Mouse (Mus musculus) erythroid progenitor cell, adult 5-6 weeks (primary cell): Measurements from ENCODE around the gene Tfap4. TPM values are rescaled to one million over a fixed set of nuclear protein-coding genes. Genes with fewer than 3 reads are reported as not detected.

Experiments used
- total RNA-seq, 2 experiments: library from RNA; stranded (forward) in 1 of 2; stranded (reverse) in 1 of 2; fragments of 150-400 nt in 1 of 2; fragments of 186-747, 209-891 nt in 1 of 2; gene quantifications; 2 replicates each; pipeline versions ENCODE4 v1.2.3 to v1.2.4; 2015 to 2017; ENCODE audit warnings: low replicate concordance in 2 of 2

Gene Tfap4
- total RNA-seq, 2 experiments from 2014 or later, result 2.7 to 4.6 TPM

Other genes starting within 250 kb of the Tfap4 start
- gene Adcy9, start 139.4 kb downstream of the Tfap4 start, total RNA-seq (2015; ENCODE audit: low replicate concordance), result 1.8 TPM in 1 of 2 replicates, not detected in the other
- 1.4 and 3.3 TPM in 2 replicates for gene Adcy9, start 139.4 kb downstream of the Tfap4 start, total RNA-seq (2017; ENCODE audit: low replicate concordance)
- gene Srl, start 18.0 kb downstream of the Tfap4 start, total RNA-seq (2015; ENCODE audit: low replicate concordance), result 2.9 TPM in 1 of 2 replicates, not detected in the other
- 1.4 TPM in 1 of 2 replicates, not detected in the other for gene Srl, start 18.0 kb downstream of the Tfap4 start, total RNA-seq (2017; ENCODE audit: low replicate concordance)
- not detected in 2 replicates for gene Glis2, start 34.9 kb upstream of the Tfap4 start, total RNA-seq (2015; ENCODE audit: low replicate concordance)
- not detected in 2 replicates for gene Glis2, start 34.9 kb upstream of the Tfap4 start, total RNA-seq (2017; ENCODE audit: low replicate concordance)
- gene Pam16, start 65.1 kb upstream of the Tfap4 start, total RNA-seq (2015; ENCODE audit: low replicate concordance), result 9.4 and 16.8 TPM in 2 replicates
- gene Pam16, start 65.1 kb upstream of the Tfap4 start, total RNA-seq (2017; ENCODE audit: low replicate concordance), result 3.9 and 9.6 TPM in 2 replicates
- not detected in 2 replicates for gene Vasn, start 80.1 kb upstream of the Tfap4 start, total RNA-seq (2015; ENCODE audit: low replicate concordance)
- not detected in 2 replicates for gene Vasn, start 80.1 kb upstream of the Tfap4 start, total RNA-seq (2017; ENCODE audit: low replicate concordance)
- gene Dnaja3, start 80.1 kb upstream of the Tfap4 start, total RNA-seq (2015; ENCODE audit: low replicate concordance), result 10.1 and 12.6 TPM in 2 replicates
- 10.9 and 14.3 TPM in 2 replicates for gene Dnaja3, start 80.1 kb upstream of the Tfap4 start, total RNA-seq (2017; ENCODE audit: low replicate concordance)
- 19.8 and 36.5 TPM in 2 replicates for gene Coro7, start 119.9 kb upstream of the Tfap4 start, total RNA-seq (2015; ENCODE audit: low replicate concordance)
- gene Coro7, start 119.9 kb upstream of the Tfap4 start, total RNA-seq (2017; ENCODE audit: low replicate concordance), result 7.3 and 14.8 TPM in 2 replicates
- 22.2 and 37.8 TPM in 2 replicates for gene Nmral1, start 159.5 kb upstream of the Tfap4 start, total RNA-seq (2015; ENCODE audit: low replicate concordance)
- 24.3 and 41.7 TPM in 2 replicates for gene Nmral1, start 159.5 kb upstream of the Tfap4 start, total RNA-seq (2017; ENCODE audit: low replicate concordance)
- 10.1 and 13.0 TPM in 2 replicates for gene Hmox2, start 166.5 kb upstream of the Tfap4 start, total RNA-seq (2015; ENCODE audit: low replicate concordance)
- 8.5 and 13.0 TPM in 2 replicates for gene Hmox2, start 166.5 kb upstream of the Tfap4 start, total RNA-seq (2017; ENCODE audit: low replicate concordance)
- gene Cdip1, start 230.4 kb upstream of the Tfap4 start, total RNA-seq (2015; ENCODE audit: low replicate concordance), result 2.5 and 6.1 TPM in 2 replicates
- gene Cdip1, start 230.4 kb upstream of the Tfap4 start, total RNA-seq (2017; ENCODE audit: low replicate concordance), result 4.5 TPM in 2 replicates